Mouse (Mus musculus) right cerebral cortex, postnatal 14 days (tissue): ENCODE data around the gene Hs3st3a1.

Source experiments
- DNase-seq: peaks from one replicate; pipeline ENCODE4 v3.0.0; 2022

Hs3st3a1 gene

DNA sequence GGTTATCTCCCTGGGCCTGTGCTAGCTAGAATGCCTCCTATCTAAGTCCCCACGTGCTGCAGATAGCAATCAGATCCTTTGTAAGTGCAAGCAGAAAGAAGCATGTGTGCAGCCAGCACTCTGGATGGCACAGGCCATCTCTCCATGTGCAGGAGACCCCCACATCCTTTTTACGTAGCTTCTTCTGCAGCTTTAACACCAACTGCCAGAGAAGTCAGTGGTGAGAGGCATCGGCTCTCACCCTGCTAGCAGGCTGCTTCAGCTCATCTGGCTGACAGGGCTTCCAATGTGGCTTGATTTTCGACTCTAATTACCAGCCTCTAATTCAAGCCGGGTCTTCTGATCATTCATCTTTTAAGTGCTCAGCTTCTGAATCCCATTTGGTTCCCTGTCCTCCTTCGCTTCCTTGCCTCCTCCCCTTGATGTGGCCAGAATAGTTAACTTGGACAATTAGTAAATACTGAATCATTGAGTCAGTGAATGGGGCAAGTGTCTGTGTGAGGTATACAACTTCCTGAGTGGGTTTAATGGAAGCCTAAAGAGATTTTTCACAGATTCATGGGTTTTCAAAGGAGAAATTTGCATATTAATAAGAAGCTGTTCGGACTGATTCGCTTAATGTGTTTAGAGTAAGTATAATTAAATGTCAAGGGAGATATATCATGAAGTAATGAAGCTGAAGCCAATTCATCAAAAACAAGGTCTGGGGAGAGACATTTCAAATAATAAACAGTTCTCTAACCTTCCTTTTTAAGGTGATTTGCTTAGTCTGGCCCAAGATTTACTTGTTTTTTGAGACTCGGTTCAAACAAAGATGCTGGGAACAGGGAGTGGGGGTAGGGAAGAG, 54.7 kb downstream of the Hs3st3a1 start:
- no peak for DNase-seq

DNA sequence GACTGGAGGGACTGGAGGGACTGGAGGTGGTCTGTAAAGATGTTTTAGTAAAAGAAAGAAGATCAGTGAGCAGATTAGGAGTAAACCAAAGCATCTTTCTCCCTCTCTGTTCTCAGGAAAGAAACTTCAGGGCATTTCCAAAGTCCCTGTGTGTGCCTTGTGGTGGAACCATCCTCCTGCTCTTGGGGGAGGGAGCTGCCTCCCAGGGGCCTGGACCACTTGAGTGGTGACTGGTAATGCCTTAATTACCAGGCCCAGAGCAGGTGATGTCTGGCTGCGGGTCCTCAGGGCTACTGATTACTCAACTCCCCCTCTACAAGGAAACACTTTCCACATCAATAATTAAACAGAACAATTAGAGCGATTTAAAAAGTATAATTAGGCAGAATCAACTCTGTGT, 59.3 kb downstream of the Hs3st3a1 start:
- no peak for DNase-seq

DNA sequence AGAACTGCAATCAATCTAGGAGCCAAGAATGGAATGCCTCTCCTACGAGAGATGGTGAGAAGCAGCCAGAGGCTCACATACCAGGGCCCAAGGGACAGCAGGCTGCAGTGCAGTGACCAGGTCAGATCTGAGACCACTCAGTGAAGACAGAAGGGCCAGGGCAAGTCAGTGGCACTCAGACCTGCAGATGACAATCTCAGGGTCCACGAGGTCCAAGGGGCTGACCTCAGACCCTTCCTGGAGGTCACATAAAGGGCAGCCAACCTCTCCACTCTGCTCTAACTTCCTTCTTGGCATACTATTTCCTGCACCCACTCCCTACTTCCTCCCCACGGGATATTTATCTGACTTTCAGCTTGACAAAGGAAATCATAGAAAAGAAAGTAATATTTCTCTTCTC, 60.8 kb downstream of the Hs3st3a1 start:
- no peak for DNase-seq

DNA sequence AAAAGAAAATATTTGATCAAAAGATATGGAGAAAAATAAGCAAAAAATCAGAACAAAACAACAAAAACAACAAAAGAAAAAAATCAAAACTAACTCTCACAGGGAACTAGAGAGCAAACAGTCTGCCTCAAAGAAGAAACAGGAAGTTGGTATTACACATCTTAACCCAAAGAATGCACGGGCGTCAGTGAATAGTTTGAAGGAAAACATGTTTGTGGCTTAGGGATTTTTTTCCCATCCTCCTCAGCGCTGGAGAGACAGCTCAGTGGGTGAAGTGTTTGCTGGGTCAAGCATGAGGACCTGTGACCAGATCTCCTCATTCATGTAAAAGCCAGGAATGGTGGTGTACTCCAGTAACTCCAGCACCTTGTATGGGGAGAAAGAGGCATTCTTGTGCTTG, 61.5 kb downstream of the Hs3st3a1 start:
- no peak for DNase-seq

DNA sequence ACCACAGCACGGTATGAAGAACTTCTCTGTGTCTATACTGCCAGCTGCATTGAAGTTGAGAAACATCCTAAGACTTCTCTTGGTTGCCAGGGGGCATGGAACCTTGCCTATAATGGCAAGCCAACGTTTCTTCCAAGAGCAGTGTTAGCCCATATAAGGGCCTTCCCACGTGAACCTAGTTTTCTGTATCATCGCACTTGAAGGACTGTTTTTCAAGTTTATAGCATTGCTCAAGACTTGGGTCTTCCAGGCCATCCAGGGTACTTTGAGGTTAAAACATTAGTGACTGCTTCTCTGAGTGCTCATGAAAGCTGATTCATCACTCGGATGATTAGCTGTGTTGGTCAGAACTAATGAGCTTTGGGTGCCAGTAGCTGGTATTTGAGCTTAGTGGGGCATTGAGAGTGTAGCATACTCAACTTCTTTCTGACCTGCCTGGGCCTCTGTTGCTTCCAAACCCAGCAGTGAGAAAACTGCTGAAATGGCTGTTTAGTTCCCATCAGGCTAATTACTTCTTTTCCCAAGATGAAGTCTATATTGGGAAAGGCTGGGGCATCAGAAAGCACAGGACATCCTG, 65.5 kb downstream of the Hs3st3a1 start:
- DNase-seq: no peak

DNA sequence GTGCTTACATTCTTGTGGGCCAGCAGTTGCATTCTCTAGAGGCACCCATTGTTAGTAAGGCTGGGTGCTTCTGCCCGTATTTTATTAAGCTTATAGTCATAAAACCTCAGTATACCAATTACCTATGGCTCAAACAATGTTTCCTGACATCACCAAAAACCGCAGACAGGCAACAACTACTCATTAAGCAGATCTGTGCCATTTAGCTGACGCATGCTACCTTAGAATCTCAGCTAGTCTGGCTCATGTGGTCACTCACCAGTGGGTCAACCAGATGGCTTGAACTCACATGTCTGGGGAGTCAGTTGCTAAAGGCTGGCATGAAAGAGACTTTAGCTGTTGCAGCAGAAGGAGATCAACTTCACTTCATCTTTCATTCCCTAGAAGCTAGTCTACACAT, 67.9 kb downstream of the Hs3st3a1 start:
- no peak for DNase-seq

DNA sequence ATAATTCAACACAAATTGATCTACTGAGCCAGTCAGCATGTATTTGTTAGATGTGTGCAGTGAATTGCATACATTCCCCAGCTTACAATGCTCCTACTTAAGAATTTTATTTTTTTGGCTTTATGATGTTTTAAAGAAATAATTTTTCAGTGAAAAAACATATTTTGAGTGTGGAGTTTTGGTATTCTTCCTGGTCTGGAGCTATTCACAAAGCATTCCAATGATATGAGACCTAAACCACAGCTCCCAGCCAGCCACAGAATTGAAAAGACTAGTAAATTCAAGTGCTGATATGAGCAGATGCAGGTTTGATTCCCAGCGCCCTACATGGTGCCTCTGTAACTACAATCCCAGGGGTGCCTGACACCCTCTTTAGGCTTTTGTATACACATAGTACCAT, 70.8 kb downstream of the Hs3st3a1 start:
- DNase-seq: no peak

DNA sequence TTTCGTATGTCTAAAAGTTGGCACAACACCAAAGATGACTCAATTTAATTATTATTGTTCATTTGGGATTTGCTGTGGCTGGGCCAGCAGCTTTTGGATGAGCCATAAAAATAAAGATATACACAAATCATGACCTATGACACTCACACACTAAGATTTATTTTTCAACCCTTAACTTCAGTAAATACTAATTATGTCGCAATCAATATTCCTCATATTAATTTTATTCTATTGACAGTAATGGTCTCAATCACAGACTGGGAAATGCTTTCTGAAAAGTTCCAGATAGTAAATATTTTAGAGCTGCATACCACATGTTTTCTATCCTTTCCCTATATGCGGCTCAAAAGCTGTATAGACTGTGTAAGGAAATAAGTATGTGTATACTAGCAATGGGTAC, 71.9 kb downstream of the Hs3st3a1 start:
- DNase-seq: no peak

DNA sequence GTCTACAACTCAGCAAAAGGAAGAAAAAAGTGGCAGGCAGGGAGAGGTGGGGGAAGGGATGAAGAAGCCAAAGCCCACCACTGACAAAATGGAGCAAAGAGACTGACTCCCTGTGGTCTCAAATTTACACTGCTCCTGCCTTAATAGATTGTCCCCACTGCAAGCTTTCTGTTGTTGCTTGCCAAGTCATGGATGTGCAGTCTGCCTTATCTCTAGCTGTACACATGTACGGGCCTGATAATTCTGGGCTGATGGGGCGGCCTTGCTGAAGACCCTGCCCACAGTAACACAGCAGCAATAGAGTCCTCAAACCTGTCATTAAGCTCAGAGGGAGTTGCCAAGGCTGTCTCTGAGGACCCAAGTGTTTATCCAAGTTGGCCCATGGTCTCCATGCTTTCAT, 74.0 kb downstream of the Hs3st3a1 start:
- no peak for DNase-seq

DNA sequence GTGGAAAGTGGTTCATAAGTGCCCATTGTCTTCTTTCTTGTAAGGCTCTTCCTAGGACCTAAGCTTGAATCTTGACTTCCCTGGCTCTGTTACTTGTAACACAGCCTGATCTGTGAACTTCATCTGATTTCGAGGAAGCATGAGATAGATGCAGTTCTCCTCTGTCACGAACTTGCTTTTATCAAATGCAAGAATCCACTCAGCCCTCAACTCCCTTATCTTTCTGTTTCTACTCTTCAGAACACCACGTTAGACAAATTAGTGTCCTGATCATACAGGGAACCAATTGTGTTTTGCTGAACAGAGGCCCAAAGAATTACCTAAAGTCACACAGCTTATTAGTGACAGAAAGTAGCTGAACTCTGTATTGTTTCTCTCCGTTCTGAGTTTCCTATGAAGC, 77.2 kb downstream of the Hs3st3a1 start:
- no peak for DNase-seq

DNA sequence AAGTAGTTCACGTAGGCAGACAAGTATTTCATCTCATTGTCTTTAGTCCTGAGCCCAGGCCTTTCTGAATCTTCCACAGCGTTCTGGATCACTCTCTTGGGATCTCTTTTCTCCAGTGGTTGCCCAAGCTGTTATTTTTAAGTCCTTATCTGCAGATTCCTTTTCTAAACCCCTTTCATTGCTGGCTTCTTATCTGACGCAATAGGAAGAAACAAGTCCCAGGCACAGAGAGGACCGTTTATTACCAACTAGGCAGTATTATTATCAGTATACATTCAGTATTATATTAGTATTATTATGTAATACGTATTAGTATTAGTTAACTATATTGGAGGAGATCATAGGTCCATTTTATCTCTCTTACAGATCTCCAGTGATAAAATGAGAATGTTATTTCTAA, 78.3 kb downstream of the Hs3st3a1 start:
- DNase-seq: no peak

DNA sequence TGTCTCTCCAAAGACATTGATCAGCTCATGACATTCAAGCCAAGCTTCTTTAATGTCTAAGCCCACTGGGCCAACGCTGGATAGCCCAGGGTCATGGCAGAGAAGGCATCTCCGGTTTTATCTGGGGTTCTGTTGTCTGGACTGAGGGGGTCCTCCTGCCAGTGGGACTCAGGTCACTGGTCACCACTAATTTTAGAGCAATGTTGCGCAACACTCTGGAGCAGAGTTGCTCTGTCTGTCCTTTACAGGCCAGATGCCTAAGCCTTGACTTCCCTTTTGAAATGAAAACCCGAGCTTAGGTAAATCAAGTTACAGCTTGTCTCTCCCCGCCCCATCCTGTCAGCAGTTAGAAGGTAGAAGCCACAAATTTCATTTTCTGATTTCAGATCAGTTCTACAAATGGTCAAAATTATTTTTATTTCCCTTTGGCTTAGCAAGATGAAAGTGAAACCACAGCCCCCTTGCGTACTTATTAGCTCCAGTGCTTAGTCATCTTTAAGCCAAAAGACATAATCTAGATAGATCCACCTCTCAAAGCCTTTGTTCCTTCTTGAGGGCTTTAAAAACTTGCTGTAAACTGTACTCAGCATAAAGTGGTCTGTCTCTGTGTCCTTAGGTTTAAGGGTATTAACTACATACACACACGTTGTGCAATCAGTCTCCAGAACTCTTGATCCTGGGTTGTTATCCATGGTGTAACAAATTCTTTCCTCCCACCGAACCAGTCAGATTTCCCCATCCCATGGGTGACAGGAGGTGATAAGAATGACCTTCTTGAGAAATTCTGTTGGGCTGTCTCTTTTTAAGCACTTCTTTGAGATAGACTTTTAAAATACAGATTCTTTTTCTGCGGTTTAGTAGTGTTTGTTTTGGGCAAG, 81.8 kb downstream of the Hs3st3a1 start:
- DNase-seq: no peak

DNA sequence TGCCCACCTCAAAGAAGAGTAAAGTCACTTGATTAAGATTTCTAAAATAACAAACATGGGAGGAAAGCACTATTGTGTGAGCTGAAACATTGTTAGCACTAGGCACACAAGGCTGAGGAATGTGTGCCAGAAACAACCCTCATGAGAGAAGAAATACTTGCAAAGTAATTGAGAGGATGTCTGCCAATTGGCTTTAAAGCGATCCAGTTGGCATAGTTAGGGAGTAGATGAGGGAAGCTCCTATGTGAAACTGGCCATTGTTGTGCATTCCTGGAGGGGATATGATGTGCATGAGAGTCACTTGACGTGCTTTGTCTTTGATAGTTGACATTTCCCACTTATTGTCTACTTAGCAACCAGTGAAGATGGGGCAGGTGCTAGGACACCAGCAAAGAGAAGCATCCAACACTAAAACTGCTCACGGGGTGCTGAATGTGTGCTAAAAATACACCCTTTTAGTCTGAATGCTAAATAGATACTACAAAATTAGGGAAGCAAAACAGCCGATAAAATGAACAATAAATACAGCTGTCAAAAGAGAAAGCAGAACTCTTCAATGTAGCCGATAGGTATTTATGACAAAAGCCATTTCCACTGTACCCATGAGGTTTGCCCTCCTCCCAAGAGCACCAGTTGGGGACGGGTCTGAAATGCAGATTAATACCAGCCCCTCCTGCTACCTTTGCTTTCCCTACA, 83.2 kb downstream of the Hs3st3a1 start:
- no peak for DNase-seq

DNA sequence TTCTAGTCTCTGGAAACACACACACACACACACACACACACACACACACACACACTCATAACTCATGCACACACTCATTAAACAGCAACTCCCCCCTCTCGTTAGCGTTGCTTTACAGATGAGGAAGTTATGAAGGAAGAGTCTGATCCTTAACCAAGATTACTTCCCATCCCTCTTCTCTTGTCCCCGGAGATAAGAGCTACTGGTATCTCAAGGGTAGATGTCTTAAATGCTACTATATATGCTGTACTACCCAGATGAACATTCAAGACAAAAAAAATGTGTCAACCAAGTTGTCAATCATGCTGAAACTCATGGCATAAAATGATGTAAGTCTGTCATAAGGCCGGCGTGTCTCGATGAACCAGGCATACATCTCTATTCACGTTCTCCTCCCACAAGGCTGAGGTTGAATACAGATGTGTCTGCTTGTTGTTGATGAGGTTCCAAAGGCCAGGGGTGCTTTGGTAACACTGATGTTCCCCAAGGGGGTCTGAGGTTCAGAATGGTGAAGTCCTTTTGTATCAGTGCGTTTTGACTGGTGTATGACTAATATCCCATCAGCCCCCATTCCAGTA, 89.0 kb downstream of the Hs3st3a1 start:
- DNase-seq: no peak

DNA sequence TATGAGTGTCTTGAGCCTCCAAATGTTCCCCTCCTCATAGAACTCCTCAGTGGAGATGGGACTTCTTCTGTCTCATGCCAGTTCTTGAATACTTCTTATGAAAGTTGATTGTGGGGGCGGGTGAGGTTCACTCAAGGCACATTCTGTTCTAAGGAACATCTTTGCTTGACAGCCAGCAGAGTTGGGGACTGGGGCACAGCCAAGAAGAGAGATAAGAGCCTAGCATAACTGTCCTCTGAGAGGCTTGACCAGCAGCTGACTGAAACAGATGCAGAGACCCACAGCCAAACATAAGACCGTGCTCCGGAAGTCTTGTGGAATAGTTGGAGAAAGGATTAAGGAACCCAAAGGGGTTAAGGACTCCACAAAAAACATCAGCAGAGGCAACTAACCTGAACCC, 102.1 kb downstream of the Hs3st3a1 start:
- no peak for DNase-seq

DNA sequence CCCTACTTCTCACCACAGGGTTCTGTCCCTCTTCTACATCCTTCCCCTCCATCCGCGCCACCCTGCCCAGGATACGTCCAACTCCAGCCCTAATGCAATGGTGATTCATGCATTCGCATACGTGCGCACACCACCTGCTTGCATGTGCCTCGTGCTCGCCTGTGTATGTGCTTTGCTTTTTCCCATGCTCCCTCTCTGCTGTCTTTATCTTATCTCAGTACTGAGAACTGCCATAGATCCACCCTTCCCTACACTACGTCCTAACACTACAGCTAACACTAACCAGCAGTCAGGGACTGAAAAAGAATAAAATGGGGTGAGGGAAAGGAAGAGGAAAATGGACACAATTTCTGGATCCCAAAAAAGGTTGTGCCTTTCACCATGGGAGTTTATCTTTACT, 106.7 kb downstream of the Hs3st3a1 start:
- no peak for DNase-seq

DNA sequence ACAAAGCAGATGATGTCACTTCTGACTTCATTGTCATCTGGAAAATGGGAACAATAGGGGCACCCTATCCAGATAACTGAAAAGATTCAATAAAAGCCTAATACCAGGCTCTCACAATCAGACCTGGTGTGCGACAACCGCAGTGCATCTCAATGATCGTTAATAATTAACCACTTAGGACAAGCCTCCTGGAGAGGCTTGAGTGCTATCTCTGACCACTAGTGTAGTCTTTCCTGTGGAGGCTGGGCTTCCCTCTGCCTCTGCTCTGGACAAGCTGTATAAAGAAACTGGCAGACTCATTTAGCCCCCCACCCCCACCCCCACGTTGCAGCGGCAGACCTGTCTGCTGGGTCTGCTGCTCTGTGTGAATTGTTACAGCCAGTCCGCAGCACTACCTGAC, 107.2 kb downstream of the Hs3st3a1 start:
- DNase-seq: no peak

DNA sequence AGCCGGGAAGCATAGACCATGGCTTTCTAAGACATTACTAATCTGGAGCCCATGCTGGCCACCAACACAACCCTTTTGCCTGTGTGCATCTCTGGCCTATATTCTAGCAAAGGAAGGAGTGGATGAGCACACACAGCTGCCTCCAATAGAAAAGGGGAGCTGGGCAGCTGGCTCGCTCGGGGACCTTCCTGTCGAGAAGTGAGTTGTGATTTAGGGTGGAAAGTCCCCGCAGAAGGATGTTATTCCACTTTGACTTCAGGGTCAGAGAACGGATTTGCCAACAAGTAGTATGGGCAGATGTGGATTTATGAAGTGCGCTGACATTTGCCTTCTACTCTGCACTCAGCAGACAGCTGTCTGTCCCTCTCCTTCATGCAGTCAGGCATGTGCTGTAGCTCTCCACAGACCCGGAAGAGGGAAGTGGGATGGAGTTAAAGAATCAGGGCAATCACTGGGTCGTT, 108.1 kb downstream of the Hs3st3a1 start:
- no peak for DNase-seq

DNA sequence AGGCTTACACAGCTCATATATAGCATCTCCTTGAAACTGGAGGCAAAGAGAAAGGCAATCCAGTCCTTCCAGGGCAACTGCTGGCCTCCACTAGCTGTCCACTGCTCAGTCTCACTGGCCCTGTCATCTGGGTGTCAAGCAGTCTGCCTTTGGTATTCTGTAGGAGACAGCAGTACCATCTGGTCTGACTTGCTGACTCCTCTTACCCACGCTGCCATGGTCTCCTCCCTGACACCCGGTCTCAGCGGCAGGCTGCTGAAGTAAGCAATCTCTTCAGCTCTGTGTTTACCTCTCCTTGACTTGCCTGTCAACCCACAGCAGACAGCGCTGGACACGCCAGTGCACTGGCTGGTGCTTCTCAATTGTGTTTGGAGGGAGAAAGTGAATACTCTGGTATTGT, 109.1 kb downstream of the Hs3st3a1 start:
- no peak for DNase-seq

DNA sequence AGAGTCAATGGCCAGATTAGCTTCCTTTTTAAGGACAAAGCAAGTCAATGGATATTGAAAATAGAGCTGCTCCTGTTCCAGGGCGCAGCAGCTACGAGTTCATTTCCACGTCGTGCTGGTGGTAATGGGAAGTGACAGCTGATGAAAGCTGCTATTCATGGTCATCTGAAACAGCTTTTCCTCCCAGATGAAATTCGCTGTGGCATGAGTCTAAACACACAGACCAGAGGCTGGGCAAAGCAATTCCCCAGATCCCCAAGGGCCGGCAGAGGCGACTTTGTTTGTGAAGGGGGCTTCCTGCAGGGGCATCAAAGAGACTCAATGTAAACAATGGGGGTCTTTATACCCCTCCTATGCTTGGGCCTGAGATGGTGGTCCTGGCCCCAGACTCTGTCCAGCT, 114.2 kb downstream of the Hs3st3a1 start:
- DNase-seq: no peak

DNA sequence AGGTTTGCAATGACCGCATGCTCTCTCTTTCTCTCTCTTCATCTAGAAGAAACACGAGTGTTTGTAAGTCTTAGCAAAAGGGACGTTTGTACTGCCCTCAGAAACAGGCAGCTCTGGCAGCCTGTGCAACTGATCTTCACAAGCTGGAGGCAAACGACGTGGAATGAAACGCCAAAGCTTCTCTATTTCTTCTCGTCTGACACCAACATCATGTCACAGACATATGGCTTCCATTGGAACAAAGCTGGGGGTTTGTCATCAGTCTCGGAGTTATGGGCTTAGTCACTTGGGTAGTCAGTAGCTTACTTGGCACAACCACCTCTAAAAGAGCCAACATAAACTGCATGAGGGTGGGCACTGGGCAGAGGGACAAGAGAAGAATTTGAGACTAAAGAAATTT, 114.8 kb downstream of the Hs3st3a1 start:
- no peak for DNase-seq

DNA sequence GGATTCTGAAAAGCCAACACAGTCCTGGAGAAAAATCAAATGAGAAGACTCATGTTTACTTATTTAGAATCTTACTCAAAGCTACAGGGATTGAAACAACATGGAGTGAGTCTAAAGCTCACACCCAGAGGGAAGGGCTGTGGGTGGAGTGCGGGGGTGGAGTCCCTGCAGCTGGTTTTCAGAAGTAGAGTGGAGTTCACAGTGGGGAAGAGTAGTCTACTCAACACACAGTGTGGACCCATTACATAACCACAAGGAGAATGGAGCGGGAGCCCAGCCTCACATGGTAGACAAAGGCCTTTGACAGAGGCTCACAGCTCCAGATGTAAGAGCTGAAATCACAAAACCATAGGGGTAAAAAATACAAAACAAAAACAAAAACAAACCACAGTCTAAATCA, 123.2 kb downstream of the Hs3st3a1 start:
- DNase-seq: no peak

DNA sequence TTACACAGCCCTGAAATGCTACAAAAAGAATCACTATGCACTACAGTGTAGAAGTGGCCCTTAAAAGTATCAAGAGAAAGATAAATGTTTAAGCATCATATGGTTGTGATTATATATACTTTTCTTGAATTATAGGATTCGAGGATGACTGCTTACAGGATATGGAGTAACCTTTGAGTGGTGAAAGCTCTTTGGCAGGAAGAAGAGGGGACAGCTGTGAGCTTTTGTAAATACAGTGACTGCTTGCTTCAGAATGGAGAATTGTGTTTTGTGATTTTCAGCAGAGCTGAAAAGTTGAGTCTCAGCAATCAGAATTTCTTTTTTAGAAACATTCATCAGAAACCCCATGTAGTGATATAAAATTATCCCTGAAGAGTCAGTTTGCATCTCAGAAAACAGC, 124.3 kb downstream of the Hs3st3a1 start:
- no peak for DNase-seq
